Mouse (Mus musculus): ENCODE data around the gene Tmem88b. TPM values are rescaled to one million over a fixed set of nuclear protein-coding genes. Genes with fewer than 3 reads are reported as not detected.
A peak's percentile ranks its signal among the peaks of the same experiment; 100 is the strongest.

The Tmem88b gene
- polyA plus RNA-seq, 1 experiment from 2014 or later, result 0.92 TPM

GRCm38 (mm10) chr4:155760613-155761355 lies 24.9 kb downstream of the Tmem88b start, which contains the start of gene Atad3a:
Gene Atad3a, minus strand, starts transcription at chr4:155761093.
- Histone ChIP-seq H3K9me3 (ENCODE audit: control insufficient read depth, low read length) (no peaks in the 10 kb centered on the region), H3K36me3 (ENCODE audit: control insufficient read depth, insufficient read depth, low read length) (peaks cover 17% of the 10 kb centered on the region), H3K4me1 (ENCODE audit: control insufficient read depth, insufficient read depth, low read length) (peaks cover 14% of the 10 kb centered on the region), H3K9ac (ENCODE audit: low read depth, low read length) (peak within 1 kb of the TSS; percentile 82), H3K27ac (replicated peaks; ENCODE audit: low read depth, low read length) (peak within 1 kb of the TSS; percentile 56; the same call in 1 of the 2 replicates), H3K4me3 (ENCODE audit: low read depth, low read length) (peak within 1 kb of the TSS; percentile 69), H3K4me2 (ENCODE audit: low read depth, low read length) (peak within 1 kb of the TSS; percentile 93), H3K27me3 (replicated peaks; ENCODE audit: control insufficient read depth, insufficient read depth, low read length) (no peaks in the 10 kb centered on the region)
- DNase-seq (ENCODE audit: low spot score) (peak; percentile 98), ATAC-seq (ENCODE audit: low read depth) (peak; percentile 98)
- under 1% methylated on average over 38 of the region's 68 CpGs for WGBS

- Histone ChIP-seq H3K9ac (ENCODE audit: low read depth, low read length) (peak overlapping the region; percentile 82), H3K27me3 (replicated peaks; ENCODE audit: control insufficient read depth, insufficient read depth, low read length) (no peaks in the 10 kb centered on the region), H3K36me3 (ENCODE audit: control insufficient read depth, insufficient read depth, low read length) (peaks cover 24% of the 10 kb centered on the region), H3K4me1 (ENCODE audit: control insufficient read depth, insufficient read depth, low read length) (peaks cover 14% of the 10 kb centered on the region), H3K4me2 (ENCODE audit: low read depth, low read length) (peak overlapping the region; percentile 93), H3K4me3 (ENCODE audit: low read depth, low read length) (peak overlapping the region; percentile 69), H3K9me3 (ENCODE audit: control insufficient read depth, low read length) (no peaks in the 10 kb centered on the region), H3K27ac (replicated peaks; ENCODE audit: low read depth, low read length) (0 out of 2 replicates have a peak overlapping the region, but pooled peaks have one; percentile 4)
- DNase-seq (ENCODE audit: low spot score) (peak; percentile 48), ATAC-seq (ENCODE audit: low read depth) (no peak)
- WGBS, result 4% methylated on average over 10 of the region's 10 CpGs
These were observed 25.6 kb downstream of the Tmem88b start for GRCm38 (mm10) chr4:155759862-155760612.

- H3K9ac ChIP-seq (ENCODE audit: low read depth, low read length), result no peak overlapping the region
- H3K27ac ChIP-seq (replicated peaks; ENCODE audit: low read depth, low read length), result no peak overlapping the region
- H3K4me3 ChIP-seq (ENCODE audit: low read depth, low read length), result no peak overlapping the region
- H3K4me1 ChIP-seq (ENCODE audit: control insufficient read depth, insufficient read depth, low read length), result peaks cover 14% of the 10 kb centered on the region
- no peaks in the 10 kb centered on the region for H3K9me3 ChIP-seq (ENCODE audit: control insufficient read depth, low read length)
- H3K4me2 ChIP-seq (ENCODE audit: low read depth, low read length), result no peak overlapping the region
- DNase-seq (ENCODE audit: low spot score) (no peak), ATAC-seq (ENCODE audit: low read depth) (no peak)
- 93% methylated on average over 12 of the region's 12 CpGs for WGBS
- peaks cover 52% of the 10 kb centered on the region for H3K36me3 ChIP-seq (ENCODE audit: control insufficient read depth, insufficient read depth, low read length)
- H3K27me3 ChIP-seq (replicated peaks; ENCODE audit: control insufficient read depth, insufficient read depth, low read length), result no peaks in the 10 kb centered on the region
These were observed 28.7 kb downstream of the Tmem88b start for GRCm38 (mm10) chr4:155757011-155757410.

- 86% methylated on average over 17 of the region's 17 CpGs for WGBS
- H3K4me3 ChIP-seq (ENCODE audit: low read depth, low read length), result no peak overlapping the region
- peaks cover 92% of the 10 kb centered on the region for H3K36me3 ChIP-seq (ENCODE audit: control insufficient read depth, insufficient read depth, low read length)
- H3K9ac ChIP-seq (ENCODE audit: low read depth, low read length), result no peak overlapping the region
- no peak overlapping the region for H3K27ac ChIP-seq (replicated peaks; ENCODE audit: low read depth, low read length)
- no peaks in the 10 kb centered on the region for H3K27me3 ChIP-seq (replicated peaks; ENCODE audit: control insufficient read depth, insufficient read depth, low read length)
- DNase-seq (ENCODE audit: low spot score) (no peak), ATAC-seq (ENCODE audit: low read depth) (no peak)
- no peaks in the 10 kb centered on the region for H3K4me1 ChIP-seq (ENCODE audit: control insufficient read depth, insufficient read depth, low read length)
- no peak overlapping the region for H3K4me2 ChIP-seq (ENCODE audit: low read depth, low read length)
- no peaks in the 10 kb centered on the region for H3K9me3 ChIP-seq (ENCODE audit: control insufficient read depth, low read length)
These were observed 38.8 kb downstream of the Tmem88b start for GRCm38 (mm10) chr4:155746575-155747490.

GRCm38 (mm10) chr4:155746036-155746548 lies 39.6 kb downstream of the Tmem88b start:
- DNase-seq (ENCODE audit: low spot score), result no peak
- 89% methylated on average over 8 of the region's 8 CpGs for WGBS
- no peak for ATAC-seq (ENCODE audit: low read depth)
- Histone ChIP-seq H3K27ac (replicated peaks; ENCODE audit: low read depth, low read length) (no peak overlapping the region), H3K27me3 (replicated peaks; ENCODE audit: control insufficient read depth, insufficient read depth, low read length) (no peaks in the 10 kb centered on the region), H3K4me3 (ENCODE audit: low read depth, low read length) (no peak overlapping the region), H3K36me3 (ENCODE audit: control insufficient read depth, insufficient read depth, low read length) (peaks cover 93% of the 10 kb centered on the region), H3K9me3 (ENCODE audit: control insufficient read depth, low read length) (no peaks in the 10 kb centered on the region), H3K4me2 (ENCODE audit: low read depth, low read length) (no peak overlapping the region), H3K4me1 (ENCODE audit: control insufficient read depth, insufficient read depth, low read length) (no peaks in the 10 kb centered on the region), H3K9ac (ENCODE audit: low read depth, low read length) (no peak overlapping the region)

- H3K27me3 ChIP-seq (replicated peaks; ENCODE audit: control insufficient read depth, insufficient read depth, low read length), result no peaks in the 10 kb centered on the region
- no peaks in the 10 kb centered on the region for H3K9me3 ChIP-seq (ENCODE audit: control insufficient read depth, low read length)
- H3K27ac ChIP-seq (replicated peaks; ENCODE audit: low read depth, low read length), result no peak overlapping the region
- H3K4me2 ChIP-seq (ENCODE audit: low read depth, low read length), result no peak overlapping the region
- no peak overlapping the region for H3K4me3 ChIP-seq (ENCODE audit: low read depth, low read length)
- H3K36me3 ChIP-seq (ENCODE audit: control insufficient read depth, insufficient read depth, low read length), result peaks cover 92% of the 10 kb centered on the region
- DNase-seq (ENCODE audit: low spot score) (no peak), ATAC-seq (ENCODE audit: low read depth) (no peak)
- no peaks in the 10 kb centered on the region for H3K4me1 ChIP-seq (ENCODE audit: control insufficient read depth, insufficient read depth, low read length)
- WGBS, result 86% methylated on average over 5 of the region's 5 CpGs
- no peak overlapping the region for H3K9ac ChIP-seq (ENCODE audit: low read depth, low read length)
These were observed 40.5 kb downstream of the Tmem88b start for GRCm38 (mm10) chr4:155745136-155745535.

GRCm38 (mm10) chr4:155744474-155744873 lies 41.2 kb downstream of the Tmem88b start:
- H3K9ac ChIP-seq (ENCODE audit: low read depth, low read length), result no peak overlapping the region
- H3K9me3 ChIP-seq (ENCODE audit: control insufficient read depth, low read length), result no peaks in the 10 kb centered on the region
- no peak for ATAC-seq (ENCODE audit: low read depth)
- H3K4me2 ChIP-seq (ENCODE audit: low read depth, low read length), result no peak overlapping the region
- peaks cover 88% of the 10 kb centered on the region for H3K36me3 ChIP-seq (ENCODE audit: control insufficient read depth, insufficient read depth, low read length)
- no peak overlapping the region for H3K4me3 ChIP-seq (ENCODE audit: low read depth, low read length)
- no peaks in the 10 kb centered on the region for H3K4me1 ChIP-seq (ENCODE audit: control insufficient read depth, insufficient read depth, low read length)
- no peak overlapping the region for H3K27ac ChIP-seq (replicated peaks; ENCODE audit: low read depth, low read length)
- no peak for DNase-seq (ENCODE audit: low spot score)
- no peaks in the 10 kb centered on the region for H3K27me3 ChIP-seq (replicated peaks; ENCODE audit: control insufficient read depth, insufficient read depth, low read length)
- 94% methylated on average over 8 of the region's 8 CpGs for WGBS

GRCm38 (mm10) chr4:155742684-155743083 lies 43.0 kb downstream of the Tmem88b start:
- H3K4me3 ChIP-seq (ENCODE audit: low read depth, low read length), result no peak overlapping the region
- no peaks in the 10 kb centered on the region for H3K9me3 ChIP-seq (ENCODE audit: control insufficient read depth, low read length)
- ATAC-seq (ENCODE audit: low read depth), result no peak
- H3K36me3 ChIP-seq (ENCODE audit: control insufficient read depth, insufficient read depth, low read length), result peaks cover 70% of the 10 kb centered on the region
- H3K27ac ChIP-seq (replicated peaks; ENCODE audit: low read depth, low read length), result no peak overlapping the region
- H3K4me2 ChIP-seq (ENCODE audit: low read depth, low read length), result no peak overlapping the region
- no peak for DNase-seq (ENCODE audit: low spot score)
- H3K9ac ChIP-seq (ENCODE audit: low read depth, low read length), result no peak overlapping the region
- no peaks in the 10 kb centered on the region for H3K4me1 ChIP-seq (ENCODE audit: control insufficient read depth, insufficient read depth, low read length)
- WGBS, result 89% methylated on average over 5 of the region's 5 CpGs
- H3K27me3 ChIP-seq (replicated peaks; ENCODE audit: control insufficient read depth, insufficient read depth, low read length), result no peaks in the 10 kb centered on the region

Measured in embryonic facial prominence, embryonic 14.5 days (tissue).